Mouse (Mus musculus) ovary, adult 18-20 months (tissue): ENCODE data around the gene Gkn3.

Source experiments
- DNase-seq: peaks from one replicate; pipeline ENCODE4 v3.0.0; 2022; ENCODE audit warnings: low spot score, mixed read lengths

Gkn3 gene

GRCm38 (mm10) chr6:87350829-87351228 is 37.9 kb downstream of the Gkn3 start, which contains the start of gene Gkn1:
Gene Gkn1 (minus strand): TSS chr6:87350942.
- DNase-seq, result no peak

- no peak for DNase-seq
Measured at GRCm38 (mm10) chr6:87335935-87336295, 52.8 kb downstream of the Gkn3 start.

- peak; percentile 45 for DNase-seq
Measured at GRCm38 (mm10) chr6:87335091-87335934, 53.4 kb downstream of the Gkn3 start, which contains the start of gene Antxr1. Gene Antxr1 (minus strand): TSS chr6:87335821.

- no peak for DNase-seq
Measured at GRCm38 (mm10) chr6:87334361-87335090, 54.2 kb downstream of the Gkn3 start.
